Mouse (Mus musculus): Measurements from ENCODE around the gene Spi1.

The Spi1 gene

DNA sequence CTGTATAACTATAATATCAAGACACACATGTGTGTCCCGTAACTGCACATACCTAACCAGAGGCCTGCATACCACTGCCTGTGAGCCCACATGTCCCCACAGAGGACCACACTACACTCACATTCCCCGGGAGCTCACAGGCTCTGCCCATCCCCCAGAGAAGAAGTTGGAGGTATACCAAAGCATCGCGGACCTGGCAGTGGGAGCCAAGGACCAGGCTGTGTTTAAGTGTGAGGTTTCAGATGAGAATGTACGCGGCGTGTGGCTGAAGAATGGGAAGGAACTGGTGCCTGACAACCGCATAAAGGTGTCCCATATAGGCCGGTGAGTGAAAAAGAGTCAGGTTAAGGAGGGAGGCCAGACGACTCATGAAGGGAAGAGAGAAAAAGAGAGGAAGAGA, 42.9 kb downstream of the Spi1 start:
- no peak for DNase-seq (ENCODE audit: low spot score)

DNA sequence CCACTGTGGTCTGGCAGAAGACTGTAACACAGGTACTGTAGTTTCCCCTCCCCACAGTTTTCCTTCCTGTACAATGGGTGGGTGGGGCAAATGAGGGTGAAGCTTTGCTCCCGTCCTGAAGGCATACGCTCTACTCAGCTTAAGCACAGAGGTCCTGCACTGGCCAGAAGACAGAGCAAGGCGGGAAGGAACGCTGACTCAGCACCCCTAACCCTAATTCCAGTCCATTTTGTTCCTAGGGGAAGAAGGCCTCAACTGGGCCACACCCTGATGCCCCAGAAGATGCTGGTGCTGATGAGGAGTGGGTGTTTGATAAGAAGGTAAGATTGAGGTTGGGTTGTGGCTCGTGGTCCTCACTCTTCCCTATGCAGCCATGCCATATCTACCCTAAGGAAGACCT, 46.6 kb downstream of the Spi1 start:
- DNase-seq (ENCODE audit: low spot score) = no peak

DNA sequence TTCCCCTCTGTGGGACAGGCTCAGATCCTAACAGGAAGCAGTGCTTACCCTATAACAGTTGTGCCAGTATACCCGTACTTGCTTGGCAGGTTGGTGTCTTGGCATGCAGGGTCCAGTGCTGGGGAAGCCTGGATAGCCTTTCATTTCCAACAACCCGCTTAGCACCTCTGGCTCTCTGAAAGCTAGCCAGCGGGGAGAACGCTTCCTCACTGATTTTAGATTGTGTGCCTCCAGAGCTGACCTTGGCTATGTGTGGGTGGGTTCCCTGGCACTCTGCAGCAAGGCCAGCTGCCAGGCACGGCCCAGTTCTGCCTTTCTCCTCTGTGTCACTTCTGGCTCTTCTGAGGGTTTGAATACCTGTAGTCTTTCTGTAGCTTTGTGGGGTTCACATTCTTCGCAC, 47.9 kb downstream of the Spi1 start:
- no peak for DNase-seq (ENCODE audit: low spot score)

DNA sequence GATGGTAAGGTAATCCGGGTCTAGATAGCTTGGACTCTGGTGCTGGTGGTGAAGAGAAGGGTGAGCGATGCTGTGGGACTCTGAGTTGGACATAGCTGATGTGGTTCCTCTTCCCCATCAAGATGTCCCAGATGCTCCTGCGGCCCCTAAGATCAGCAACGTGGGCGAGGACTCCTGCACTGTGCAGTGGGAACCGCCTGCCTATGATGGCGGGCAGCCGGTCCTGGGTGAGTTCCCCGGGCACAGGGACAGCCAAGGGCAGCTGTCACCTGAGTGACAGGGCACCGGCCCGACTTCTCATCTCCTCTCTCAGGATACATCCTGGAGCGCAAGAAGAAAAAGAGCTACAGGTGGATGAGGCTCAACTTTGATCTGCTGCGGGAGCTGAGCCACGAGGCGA, 49.1 kb downstream of the Spi1 start:
- no peak for DNase-seq (ENCODE audit: low spot score)

DNA sequence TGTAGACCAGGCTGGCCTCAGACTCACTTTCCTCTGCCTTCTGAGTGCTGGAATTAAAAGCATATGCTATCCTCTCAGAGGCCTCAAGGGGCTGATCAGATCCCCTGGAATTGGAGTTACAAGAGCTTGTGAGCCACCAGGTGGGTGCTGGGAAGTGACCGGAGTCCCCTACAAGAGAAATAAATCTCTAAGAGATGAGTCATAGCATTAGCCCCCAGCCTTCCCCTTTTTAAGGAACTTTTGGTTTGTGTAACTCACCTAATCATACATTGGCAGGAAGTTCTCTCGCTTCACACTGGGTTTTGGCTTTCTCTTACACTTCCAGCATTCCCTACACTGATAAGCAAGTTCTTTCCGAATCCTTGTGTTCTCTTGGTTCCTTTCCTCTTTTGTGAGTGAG, 49.8 kb downstream of the Spi1 start:
- no peak for DNase-seq (ENCODE audit: low spot score)

DNA sequence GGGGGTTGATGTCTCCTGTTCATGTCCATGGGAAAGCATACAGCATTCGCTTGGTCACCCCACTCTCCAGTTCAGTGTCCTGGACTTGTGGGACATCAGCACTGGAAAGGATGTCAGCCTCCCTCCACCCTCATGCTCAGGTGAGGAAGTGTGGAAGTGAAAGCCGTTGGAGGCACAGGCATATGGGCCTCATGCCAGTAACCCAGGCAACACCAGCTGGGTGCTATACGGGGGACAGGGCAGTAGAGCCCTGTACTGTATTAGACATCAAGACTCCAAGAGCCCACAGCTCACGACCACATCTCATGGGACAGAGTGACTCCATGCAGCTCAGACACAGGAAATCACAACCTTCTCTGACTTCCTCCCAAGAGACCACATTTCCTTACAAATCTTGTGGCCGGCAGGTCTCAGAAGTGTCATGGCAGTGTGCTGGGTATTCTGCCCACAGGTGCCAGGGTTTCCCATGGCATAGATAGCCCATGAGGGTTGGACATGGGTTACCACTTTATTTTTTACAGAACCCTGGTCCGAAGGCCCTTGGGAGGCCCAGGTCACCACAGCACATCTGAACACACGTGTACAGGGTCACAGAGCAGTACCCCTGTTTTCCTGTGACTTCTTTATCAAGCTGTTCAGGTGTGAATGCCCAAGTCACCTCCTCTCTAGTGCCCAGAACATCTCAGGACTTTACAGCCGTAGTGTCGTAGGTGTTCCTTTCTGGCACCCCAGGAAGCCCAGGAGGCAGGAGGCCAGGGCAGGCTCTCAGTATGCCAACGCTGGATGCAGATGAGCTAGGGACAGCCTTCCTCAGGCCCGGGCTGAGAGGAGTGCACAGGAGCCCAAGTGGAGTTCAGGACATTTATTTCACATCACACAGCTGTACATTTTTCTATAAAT, 54.6 kb downstream of the Spi1 start:
- DNase-seq (ENCODE audit: low spot score) = no peak

DNA sequence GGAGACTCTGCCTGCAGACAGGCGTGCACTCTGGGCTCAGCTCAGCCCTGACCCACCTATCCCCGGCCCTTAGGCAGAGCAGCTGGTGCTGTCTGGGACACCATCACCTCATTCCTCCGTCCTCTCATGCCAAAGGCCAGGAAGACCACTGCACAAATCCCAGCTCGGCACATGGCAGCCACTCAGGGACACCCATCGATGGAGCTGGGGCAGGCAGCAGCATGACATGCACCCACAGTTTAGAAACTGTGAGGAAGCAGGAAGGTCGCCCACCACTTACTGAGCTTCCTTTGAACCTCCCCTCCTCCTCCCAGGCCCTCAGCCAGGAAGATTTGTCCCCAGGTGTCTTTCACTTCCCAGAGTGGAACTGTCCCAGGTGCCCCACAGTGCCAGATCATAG, 55.3 kb downstream of the Spi1 start:
- no peak for DNase-seq (ENCODE audit: low spot score)

DNA sequence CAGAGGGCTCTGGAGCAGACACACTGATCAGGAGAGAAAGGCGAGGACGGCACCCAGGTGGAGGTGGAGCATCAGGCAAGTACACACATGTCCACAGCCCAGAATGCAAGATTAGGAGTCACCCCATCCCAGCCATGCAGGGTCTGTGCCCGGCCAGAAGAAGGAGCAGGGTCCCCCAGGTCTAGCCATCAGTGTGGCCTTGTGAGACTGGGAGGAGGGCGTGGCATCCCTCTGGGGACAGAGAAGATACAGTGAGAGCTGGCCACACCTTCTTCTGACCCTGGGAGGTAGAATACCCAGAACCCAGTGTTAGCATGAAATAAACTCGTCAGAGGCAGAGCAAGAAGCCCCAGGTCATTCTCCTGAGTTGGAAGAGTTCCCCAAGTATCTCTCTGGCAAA, 57.1 kb downstream of the Spi1 start:
- DNase-seq (ENCODE audit: low spot score) = no peak

DNA sequence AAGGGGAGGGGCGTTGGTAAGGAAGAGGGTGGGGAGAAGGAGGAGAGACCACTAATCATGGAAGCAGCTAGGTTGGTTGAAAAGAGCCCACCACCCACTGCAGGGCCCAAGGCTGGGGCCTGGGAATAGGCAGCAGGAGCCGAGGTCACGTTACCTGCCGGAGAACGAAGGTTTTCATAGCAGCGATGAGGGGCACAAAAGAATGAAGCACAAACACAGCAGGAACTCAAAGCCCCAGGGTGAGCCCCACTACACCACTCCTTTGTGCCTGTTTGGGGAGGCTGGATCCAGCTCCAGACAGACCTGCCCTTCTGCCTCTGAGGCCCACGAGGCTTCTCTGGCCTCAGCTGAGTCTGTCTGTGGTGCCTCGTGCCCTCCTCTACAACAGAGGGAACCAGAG, 57.6 kb downstream of the Spi1 start:
- no peak for DNase-seq (ENCODE audit: low spot score)

DNA sequence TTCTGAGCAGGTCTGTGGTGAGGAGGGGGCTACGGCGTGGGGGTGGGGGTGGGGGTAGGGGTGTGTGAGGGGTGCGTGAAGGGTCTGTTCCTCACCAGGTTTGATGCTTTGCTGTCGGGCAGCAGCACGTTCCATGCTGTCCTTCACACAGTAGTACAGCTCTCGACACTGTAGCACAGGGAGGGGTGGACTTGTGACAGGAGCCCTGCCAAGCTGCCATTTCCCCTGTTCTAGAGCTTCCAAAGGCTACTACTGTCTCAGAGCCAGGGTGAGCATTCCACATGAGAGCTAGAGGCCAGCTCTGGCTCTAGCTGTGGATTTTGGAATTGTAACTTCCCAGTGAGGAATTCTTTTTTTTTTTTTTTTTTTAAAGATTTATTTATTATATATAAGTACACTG, 60.7 kb downstream of the Spi1 start:
- DNase-seq (ENCODE audit: low spot score) = no peak

DNA sequence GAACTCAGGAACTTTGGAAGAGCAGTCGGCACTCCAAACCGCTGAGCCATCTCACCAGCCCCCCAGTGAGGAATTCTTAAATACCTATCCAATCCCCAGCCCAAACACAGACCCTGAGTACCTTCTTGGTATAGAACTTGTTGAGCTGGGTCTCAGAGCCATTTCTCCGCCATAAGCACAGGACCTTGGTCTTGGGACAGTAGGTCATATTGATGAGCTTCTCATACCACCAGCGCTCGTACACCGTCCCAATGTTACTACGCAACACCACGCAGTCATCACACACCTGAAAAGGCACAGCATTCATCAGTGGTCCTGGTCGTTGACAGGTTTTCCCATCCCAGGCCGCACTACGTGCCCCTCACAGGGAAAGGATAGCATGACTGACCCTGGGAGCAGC, 61.2 kb downstream of the Spi1 start:
- DNase-seq (ENCODE audit: low spot score) = no peak

DNA sequence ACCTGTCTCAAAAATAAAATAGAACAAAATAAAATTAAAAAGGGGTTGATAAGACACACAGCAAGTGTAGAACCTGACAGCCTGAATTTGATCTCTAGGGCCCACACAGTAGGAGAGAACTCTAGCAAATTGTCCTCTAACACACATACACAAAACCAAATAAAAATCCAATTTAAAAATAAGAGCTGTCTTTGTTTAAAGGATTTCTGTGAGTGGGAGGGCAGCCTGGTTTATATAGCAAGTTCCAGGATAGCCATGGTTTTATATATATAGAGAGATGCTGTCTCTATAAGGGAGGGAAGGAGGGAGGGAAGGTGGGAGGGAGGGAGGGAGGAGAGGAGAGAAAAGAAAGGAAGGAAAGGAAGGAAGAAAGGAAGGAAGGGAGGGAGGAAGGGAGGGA, 65.9 kb downstream of the Spi1 start:
- DNase-seq (ENCODE audit: low spot score) = no peak

DNA sequence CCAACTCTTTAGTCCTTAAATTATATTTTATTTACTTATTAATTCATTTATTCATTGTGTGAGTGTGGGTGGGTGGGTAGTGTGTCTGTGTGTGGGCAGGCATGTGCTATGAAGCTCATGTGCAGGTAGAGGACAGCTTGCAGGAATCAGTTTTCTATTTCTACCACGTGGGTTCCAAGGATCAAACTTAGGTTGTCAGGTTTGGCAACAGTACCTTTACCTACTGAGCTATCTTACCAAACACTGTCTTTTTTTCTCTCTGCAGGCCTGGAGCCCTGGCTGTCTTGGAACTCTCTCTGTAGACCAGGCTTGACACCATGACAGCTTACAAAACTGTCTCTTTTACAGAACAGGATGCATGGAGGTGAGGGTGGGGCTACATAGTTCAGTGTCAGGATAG, 69.1 kb downstream of the Spi1 start:
- DNase-seq (ENCODE audit: low spot score) = no peak

DNA sequence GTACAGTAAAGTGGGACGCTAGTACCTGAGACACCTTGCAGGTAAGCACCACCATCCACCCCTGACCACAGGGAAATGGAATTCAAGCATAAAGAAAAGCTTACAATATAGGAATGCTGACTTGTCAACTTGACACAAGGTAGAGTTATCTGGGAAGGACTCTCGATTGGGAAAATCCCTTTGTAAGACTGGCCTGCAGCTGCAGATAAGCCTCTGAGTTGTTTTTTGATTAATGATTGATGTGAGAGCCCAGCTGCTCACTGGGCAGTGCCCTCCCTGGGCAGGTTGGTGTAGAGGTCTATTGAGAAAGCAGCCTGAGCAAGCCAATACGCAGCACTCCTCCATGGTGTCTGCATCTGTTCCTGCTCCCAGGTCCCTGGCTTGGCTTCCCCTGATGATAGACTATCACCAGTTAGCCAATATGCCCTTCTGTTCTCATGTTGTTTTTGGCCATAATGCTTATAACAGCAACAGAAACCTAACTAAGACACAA, 70.7 kb downstream of the Spi1 start:
- no peak for DNase-seq (ENCODE audit: low spot score)

DNA sequence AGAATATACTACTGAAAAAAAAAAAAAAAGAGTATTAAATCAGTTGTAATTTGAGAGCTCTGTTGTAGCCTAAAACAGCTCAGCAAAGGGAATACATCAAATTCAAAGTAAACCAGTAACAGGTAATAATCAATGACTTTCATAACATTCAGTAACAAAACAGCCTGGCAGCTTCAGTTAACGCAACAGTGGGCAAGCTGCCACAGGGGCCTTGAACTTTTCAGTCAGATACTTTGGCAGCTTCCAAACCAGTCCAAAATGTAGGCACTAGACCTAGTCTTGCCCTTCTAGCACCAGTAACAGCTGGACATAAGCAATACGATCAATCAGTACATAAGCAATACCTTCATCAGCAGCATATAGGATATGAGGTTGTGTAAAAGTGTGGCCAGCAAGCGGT, 71.9 kb downstream of the Spi1 start:
- no peak for DNase-seq (ENCODE audit: low spot score)

DNA sequence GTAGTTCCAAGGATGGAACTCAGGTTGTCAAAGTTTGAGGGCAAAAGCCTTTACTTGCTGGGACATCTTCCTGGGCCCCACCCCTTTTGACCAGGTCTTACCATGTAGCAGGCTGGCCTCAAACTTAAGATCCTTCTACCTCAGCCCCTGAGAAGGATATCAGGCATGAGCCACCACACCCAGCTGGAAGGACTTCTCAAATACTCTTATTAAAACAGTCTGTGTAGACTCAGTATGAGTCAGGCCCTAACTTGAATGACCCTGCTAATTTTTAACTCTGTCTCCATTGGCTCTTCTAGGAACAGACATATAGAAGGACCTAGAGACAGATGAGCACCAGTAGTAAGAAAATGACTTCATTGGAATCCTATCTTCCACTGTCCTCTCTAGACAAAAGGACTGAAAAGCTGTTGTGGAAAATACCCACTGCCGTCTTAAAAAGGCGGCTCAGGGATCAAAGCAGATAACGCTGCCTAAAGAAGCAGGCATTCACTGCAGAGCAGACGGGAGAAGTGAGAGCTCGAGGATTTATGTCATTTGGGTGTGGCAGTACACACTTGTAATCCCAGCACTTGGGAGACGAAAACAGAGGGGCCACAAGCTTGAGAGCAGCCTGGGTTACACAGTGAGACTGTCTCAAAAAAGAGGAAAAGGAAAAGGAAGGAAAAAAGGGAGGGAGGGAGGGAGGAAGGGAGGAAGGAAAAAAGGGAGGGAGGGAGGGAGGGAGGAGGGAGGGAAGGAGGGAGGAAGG, 75.0 kb downstream of the Spi1 start:
- DNase-seq (ENCODE audit: low spot score) = no peak

DNA sequence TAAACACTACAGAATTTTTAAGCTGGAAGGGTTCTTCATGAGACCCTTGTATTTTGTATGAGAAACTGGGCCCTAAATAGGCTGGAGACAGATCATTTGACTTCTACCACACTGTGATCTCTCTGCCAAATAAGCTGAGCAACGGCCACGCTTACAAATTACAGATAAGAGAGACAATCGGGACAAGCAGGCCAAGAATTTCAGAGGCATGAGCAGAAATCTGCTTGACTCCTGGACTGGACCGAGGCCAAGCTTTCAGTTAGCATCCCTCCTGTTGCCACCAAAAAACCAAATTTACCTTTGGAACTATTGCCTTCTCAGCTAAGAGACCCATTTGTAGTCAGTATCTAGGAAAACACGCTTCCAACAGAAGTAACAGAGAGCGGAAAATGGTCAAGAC, 78.4 kb downstream of the Spi1 start:
- no peak for DNase-seq (ENCODE audit: low spot score)

DNA sequence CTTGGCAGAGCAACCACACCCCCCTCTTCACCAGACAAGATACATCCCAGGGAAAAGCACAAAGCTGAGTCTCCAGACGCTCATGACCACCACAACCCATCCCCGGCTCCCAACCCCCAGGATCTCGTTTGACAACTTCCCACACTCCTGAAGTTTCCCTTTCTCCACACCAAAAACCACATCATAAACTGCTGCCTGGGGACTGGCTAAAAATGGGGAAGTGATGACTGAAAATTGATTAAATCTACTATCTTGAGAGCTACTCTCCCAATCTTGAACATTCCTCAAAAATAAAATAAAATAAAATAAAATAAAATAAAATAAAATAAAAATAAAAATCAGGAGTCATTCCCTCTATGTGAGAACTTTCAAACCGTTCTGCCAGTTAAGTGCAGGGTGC, 80.8 kb downstream of the Spi1 start:
- no peak for DNase-seq (ENCODE audit: low spot score)

DNA sequence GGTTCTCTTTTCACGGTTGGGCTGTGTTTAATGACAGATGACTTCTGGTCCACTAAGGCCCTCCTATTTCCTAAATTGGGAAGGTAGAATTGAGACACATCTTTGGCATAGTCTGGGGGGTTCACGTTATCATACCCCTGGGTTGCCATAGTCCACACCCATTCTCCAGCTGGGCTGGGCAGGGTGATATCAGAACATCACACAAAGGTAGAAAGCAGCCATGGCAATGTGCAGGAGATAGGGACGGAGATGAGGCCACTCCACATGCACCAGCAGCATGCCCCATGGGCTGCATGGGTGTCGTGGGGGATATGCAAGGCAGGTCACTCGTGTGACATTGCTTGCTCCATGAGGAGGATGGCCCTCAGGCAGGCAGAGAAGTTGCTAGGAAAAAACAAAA, 81.3 kb downstream of the Spi1 start:
- no peak for DNase-seq (ENCODE audit: low spot score)

DNA sequence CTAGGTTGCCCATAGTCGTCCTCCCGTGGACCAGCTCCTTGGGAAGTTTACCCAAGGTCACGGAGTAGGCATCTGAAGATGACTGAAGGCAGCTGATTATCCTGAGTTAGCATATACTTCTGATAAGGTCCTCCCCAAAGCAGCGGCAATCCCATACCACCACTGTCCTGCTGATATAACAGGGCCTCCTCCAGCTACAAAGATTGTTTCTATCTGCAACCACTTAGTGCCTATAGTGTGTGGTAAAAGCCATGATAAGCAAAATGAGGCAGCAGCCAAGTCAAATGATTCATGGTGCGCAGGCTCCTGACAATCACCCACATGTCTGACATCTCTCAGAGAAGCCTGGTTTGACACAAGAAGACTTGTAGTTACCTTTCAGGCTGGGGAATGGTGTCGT, 82.8 kb downstream of the Spi1 start:
- no peak for DNase-seq (ENCODE audit: low spot score)
